Mouse (Mus musculus) lung, postnatal 0 days (tissue): Measurements from ENCODE around the gene Reps1.

Experiments used
- CTCF ChIP-seq: IDR thresholded peaks from 2 replicates; pipeline ENCODE4 v1.5.1; 2016; ENCODE audit warnings: antibody characterized with exemption, mild to moderate bottlenecking
- EP300 ChIP-seq: IDR thresholded peaks from 2 replicates; pipeline ENCODE4 v1.6.1; 2016; ENCODE audit warnings: antibody characterized with exemption, mild to moderate bottlenecking, control low read depth

DNA sequence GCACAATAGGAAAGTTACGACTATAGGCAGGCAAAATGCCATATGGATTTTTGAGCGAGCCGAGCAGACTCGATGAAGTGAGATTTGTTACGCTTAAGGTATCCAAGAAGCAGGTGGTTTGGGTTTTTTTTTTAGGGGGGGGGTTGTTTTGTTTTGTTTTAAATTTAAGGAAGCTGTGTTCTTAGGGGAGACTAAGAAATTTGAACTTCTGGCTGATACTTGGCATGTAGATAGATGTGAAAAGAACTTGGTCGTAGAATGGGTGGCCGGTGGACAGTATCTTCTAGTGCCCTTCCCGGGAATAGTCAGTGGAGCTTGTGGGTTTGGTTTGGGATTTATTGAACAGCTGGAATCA lies 707 bp downstream of the Reps1 start:
- TF ChIP-seq CTCF (no peak), EP300 (no peak)
